Comparison of ENCODE assay signal across 30 mouse cellular contexts in genomic region chr5:66405305-66405704, GRCm38 (mm10).
DNase-seq lines count a peak whose midpoint lies in the region; ATAC-seq lines count a peak whose summit lies in the region.
"Had no signal": no experiment of that assay in that cellular context is flagged by ENCODE, and none has a peak within 500 bp of the region (broad histone marks: within the 10 kb centered on the region; RNA-seq: fewer than 3 reads in every experiment).

No protein-coding gene starts in this region.

- 64% methylated on average over 6 of the region's 6 CpGs for WGBS in heart, embryonic 13.5 days
- 71% methylated on average over 6 of the region's 6 CpGs for WGBS in kidney, embryonic 15.5 days
- 95% methylated on average over 6 of the region's 6 CpGs for WGBS in limb, embryonic 10.5 days

- H3K9ac ChIP-seq in heart, embryonic 13.5 days, result no peak overlapping the region
- H3K9ac ChIP-seq in kidney, embryonic 15.5 days, result no peak overlapping the region
- H3K9ac ChIP-seq: hindbrain, embryonic 15.5 days; limb, embryonic 12.5 days; lung, embryonic 15.5 days; midbrain, embryonic 15.5 days; neural tube, embryonic 15.5 days; stomach, embryonic 15.5 days had no signal

- H3K27me3 ChIP-seq in heart, embryonic 13.5 days (replicated peaks), result no peaks in the 10 kb centered on the region
- no peaks in the 10 kb centered on the region for H3K27me3 ChIP-seq in kidney, embryonic 15.5 days
- H3K27me3 ChIP-seq in limb, embryonic 10.5 days (ENCODE audit: low read depth, poor library complexity, severe bottlenecking), result no peaks in the 10 kb centered on the region
- H3K27me3 ChIP-seq: hindbrain, embryonic 15.5 days; limb, embryonic 12.5 days; lung, embryonic 15.5 days; midbrain, embryonic 15.5 days; neural tube, embryonic 15.5 days; Patski; stomach, embryonic 15.5 days had no signal

- peaks cover 27% of the 10 kb centered on the region for H3K4me1 ChIP-seq in heart, embryonic 13.5 days
- peaks cover 24% of the 10 kb centered on the region for H3K4me1 ChIP-seq in kidney, embryonic 15.5 days
- H3K4me1 ChIP-seq in limb, embryonic 10.5 days, result peaks cover 4% of the 10 kb centered on the region
- H3K4me1 ChIP-seq: hindbrain, embryonic 15.5 days; limb, embryonic 12.5 days; midbrain, embryonic 15.5 days; neural tube, embryonic 15.5 days; stomach, embryonic 15.5 days had no signal

- intact Hi-C loops in heart, postnatal 25 days (cut with DNase I), result no loop called here

- H3K4me3 ChIP-seq in heart, embryonic 13.5 days, result no peak overlapping the region
- no peak overlapping the region for H3K4me3 ChIP-seq in kidney, embryonic 15.5 days (replicated peaks)
- no peak overlapping the region for H3K4me3 ChIP-seq in limb, embryonic 10.5 days
- H3K4me3 ChIP-seq: gastrocnemius, adult 2 months; hindbrain, embryonic 10.5 days; hindbrain, embryonic 15.5 days; limb, embryonic 12.5 days; lung, embryonic 15.5 days; midbrain, embryonic 10.5 days; midbrain, embryonic 15.5 days; neural tube, embryonic 15.5 days; stomach, embryonic 15.5 days had no signal

- peak overlapping the region; percentile 75; the same call in 1 of the 2 replicates for H3K27ac ChIP-seq in heart, embryonic 13.5 days (replicated peaks)
- 0 out of 2 replicates have a peak overlapping the region, but pooled peaks have one; percentile 45 for H3K27ac ChIP-seq in kidney, embryonic 15.5 days
- H3K27ac ChIP-seq in limb, embryonic 10.5 days, result no peak overlapping the region
- H3K27ac ChIP-seq: hindbrain, embryonic 10.5 days; hindbrain, embryonic 15.5 days; lung, embryonic 15.5 days; midbrain, embryonic 10.5 days; midbrain, embryonic 15.5 days; stomach, embryonic 15.5 days had no signal

- DNase-seq in frontal cortex, postnatal 10 days (ENCODE audit: low spot score in 2 of 2), result no peak
- no peak for DNase-seq in heart, postnatal 25 days (ENCODE audit: low spot score)
- no peak for DNase-seq in kidney, adult 9 months
- DNase-seq in limb, embryonic 10.5 days (ENCODE audit: low spot score), result peak; percentile 21
- no peak for DNase-seq in Muller cell, postnatal 12 days (ENCODE audit: inconsistent ontology term)
- DNase-seq: adrenal gland, postnatal 10 days; cerebellum, adult 18-20 months; cerebellum, postnatal 10 days; gastrocnemius, adult 2 months; gastrocnemius, postnatal 36 days; kidney, adult 11 months; kidney, postnatal 25 days; retina, postnatal 1 day; right cerebral cortex, postnatal 25 days had no signal

- no peaks in the 10 kb centered on the region for H3K9me3 ChIP-seq in heart, embryonic 13.5 days
- H3K9me3 ChIP-seq in kidney, embryonic 15.5 days (replicated peaks), result no peaks in the 10 kb centered on the region
- no peaks in the 10 kb centered on the region for H3K9me3 ChIP-seq in limb, embryonic 10.5 days (replicated peaks)
- H3K9me3 ChIP-seq: hindbrain, embryonic 10.5 days; hindbrain, embryonic 15.5 days; limb, embryonic 12.5 days; lung, embryonic 15.5 days; midbrain, embryonic 10.5 days; midbrain, embryonic 15.5 days; neural tube, embryonic 15.5 days; stomach, embryonic 15.5 days had no signal

- no peaks in the 10 kb centered on the region for H3K36me3 ChIP-seq in heart, embryonic 13.5 days
- no peaks in the 10 kb centered on the region; the same call in 1 of the 2 replicates for H3K36me3 ChIP-seq in kidney, embryonic 15.5 days
- H3K36me3 ChIP-seq in limb, embryonic 10.5 days, result no peaks in the 10 kb centered on the region
- H3K36me3 ChIP-seq: G1E; hindbrain, embryonic 10.5 days; hindbrain, embryonic 15.5 days; midbrain, embryonic 10.5 days; midbrain, embryonic 15.5 days; neural tube, embryonic 15.5 days; stomach, embryonic 15.5 days had no signal

- ATAC-seq in frontal cortex, adult (ENCODE audit: low TSS enrichment), result peak; percentile 71
- ATAC-seq in heart, embryonic 13.5 days (ENCODE audit: extremely low read depth, insufficient number of reproducible peaks, low FRiP score, low TSS enrichment), result no peak
- no peak for ATAC-seq in kidney, embryonic 15.5 days (replicated peaks; ENCODE audit: low FRiP score)
- ATAC-seq: forebrain, embryonic 14.5 days; inflammation-experienced regulatory T-cells, adult 6 months; midbrain, embryonic 15.5 days had no signal

- peak overlapping the region; percentile 52; the same call in 1 of the 2 replicates for H3K4me2 ChIP-seq in heart, embryonic 13.5 days
- H3K4me2 ChIP-seq in kidney, embryonic 15.5 days, result no peak overlapping the region
- H3K4me2 ChIP-seq: hindbrain, embryonic 15.5 days; limb, embryonic 12.5 days; liver, embryonic 11.5 days; lung, embryonic 15.5 days; midbrain, embryonic 15.5 days; neural tube, embryonic 15.5 days; stomach, embryonic 15.5 days had no signal
